Mouse (Mus musculus): ENCODE measurements around the gene Slc45a1.

- TF ChIP-seq EP300 (optimal IDR thresholded peaks at IDR 0.05) (no peak), CTCF (IDR thresholded peaks at IDR 0.05; ENCODE audit: low read depth) (no peak)
These were observed 35.3 kb upstream of the Slc45a1 start for GRCm38 (mm10) chr4:150687126-150687753.
